Mouse (Mus musculus): ENCODE measurements around the gene Zyg11a. TPM values are rescaled to one million over a fixed set of nuclear protein-coding genes. Genes with fewer than 3 reads are reported as not detected.
A peak's percentile ranks its signal among the peaks of the same experiment; 100 is the strongest.

Gene Zyg11a
- polyA plus RNA-seq (2015; fragmentation: Nextera tagmentation; extraction: Ambion mirVana) = not detected in 2 replicates

DNA sequence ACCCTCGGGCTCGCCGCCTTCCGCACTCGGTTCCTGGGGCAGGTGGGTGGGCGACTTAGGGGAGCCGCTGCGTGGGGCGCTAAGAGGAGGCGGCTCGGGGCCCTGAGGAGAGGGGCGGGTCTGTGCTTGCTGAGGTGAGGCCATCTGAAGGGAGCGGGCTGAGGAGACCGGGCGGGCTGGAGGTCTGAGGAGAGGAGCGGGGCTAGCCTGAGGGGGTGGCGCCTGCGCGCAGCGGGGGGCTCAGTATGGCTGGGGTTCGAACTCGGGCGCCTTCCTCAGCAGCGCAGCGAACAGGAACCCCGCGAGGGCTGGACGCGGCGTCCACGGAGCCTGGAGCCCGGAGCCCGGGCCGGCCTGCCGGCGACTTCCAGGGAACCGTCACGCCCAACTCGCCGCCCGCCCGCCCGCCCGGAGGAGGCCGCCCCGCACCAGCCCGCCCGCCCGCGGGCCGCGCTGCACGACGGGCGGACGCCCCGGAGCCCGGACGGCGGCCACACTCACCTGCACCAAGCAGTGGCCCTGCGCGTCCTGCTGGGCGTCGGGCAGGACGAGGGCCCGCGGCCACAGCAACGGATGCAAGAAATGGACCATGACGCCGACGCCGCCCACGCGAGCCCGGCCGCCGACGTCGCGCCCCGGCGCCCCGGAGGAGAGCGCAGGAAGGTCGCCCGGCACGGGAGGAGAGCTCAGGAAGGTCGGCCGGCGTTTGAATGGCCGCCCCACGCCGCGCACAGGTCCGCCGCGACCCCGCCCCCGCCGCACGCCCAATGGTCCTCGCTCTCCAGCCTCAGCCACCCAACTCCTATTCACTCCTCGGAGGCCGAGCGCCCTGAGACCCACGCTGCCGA is at the start of gene Zyg11a:
Gene Zyg11a (minus strand): TSS at position 717 of the 848 bp plus-strand sequence.
- peak within 1 kb of the TSS; percentile 41 for H3K4me3 ChIP-seq
- H3K27me3 ChIP-seq = peaks cover 69% of the 10 kb centered on the region
- peak within 1 kb of the TSS; percentile 29; the same call in 1 of the 2 replicates for H3K9ac ChIP-seq
- no peaks in the 10 kb centered on the region for H3K36me3 ChIP-seq
- ATAC-seq (ENCODE audit: low FRiP score) = no peak
- no peaks in the 10 kb centered on the region for H3K9me3 ChIP-seq
- H3K27ac ChIP-seq = no peak within 1 kb of the TSS
- WGBS = 1% methylated on average over 86 of the region's 107 CpGs
- peaks cover 8% of the 10 kb centered on the region for H3K4me1 ChIP-seq (replicated peaks)
- peak within 1 kb of the TSS; percentile 56 for H3K4me2 ChIP-seq

- ATAC-seq (ENCODE audit: low FRiP score) = no peak
- Histone ChIP-seq H3K27me3 (no peaks in the 10 kb centered on the region), H3K9ac (no peak overlapping the region), H3K27ac (no peak overlapping the region), H3K4me2 (no peak overlapping the region), H3K4me1 (replicated peaks) (no peaks in the 10 kb centered on the region), H3K9me3 (no peaks in the 10 kb centered on the region), H3K4me3 (no peak overlapping the region), H3K36me3 (peaks cover 51% of the 10 kb centered on the region)
- 92% methylated on average over 7 of the region's 7 CpGs for WGBS
Measured at GRCm38 (mm10) chr4:108265774-108266173, 47.9 kb upstream of the Zyg11a start.

GRCm38 (mm10) chr4:108253317-108253716 is 35.5 kb upstream of the Zyg11a start:
- Histone ChIP-seq H3K4me2 (no peak overlapping the region), H3K27ac (no peak overlapping the region), H3K9ac (no peak overlapping the region), H3K4me3 (no peak overlapping the region), H3K27me3 (no peaks in the 10 kb centered on the region), H3K9me3 (no peaks in the 10 kb centered on the region), H3K4me1 (replicated peaks) (no peaks in the 10 kb centered on the region), H3K36me3 (peaks cover 91% of the 10 kb centered on the region)
- ATAC-seq (ENCODE audit: low FRiP score) = no peak
- WGBS = 93% methylated on average over 6 of the region's 6 CpGs

DNA sequence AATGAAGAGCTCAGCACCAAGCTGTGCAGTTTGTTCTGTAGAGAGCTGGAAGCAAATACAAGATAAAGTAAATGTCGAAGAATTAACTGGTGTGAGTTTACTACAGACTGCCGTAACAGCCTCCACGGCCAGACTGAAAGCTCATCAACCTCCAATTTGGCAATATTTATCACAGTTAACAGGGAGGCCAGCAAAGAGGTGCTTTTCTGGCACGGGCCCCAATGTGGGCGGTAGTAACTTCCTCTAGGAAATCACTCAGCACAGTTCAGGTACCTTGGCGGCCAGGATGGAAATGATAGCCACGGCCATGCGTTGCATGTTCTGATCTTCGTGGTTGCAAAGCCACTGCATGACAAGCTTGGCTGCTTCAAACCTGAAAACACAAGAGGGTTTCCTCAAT is 32.7 kb upstream of the Zyg11a start:
- Histone ChIP-seq H3K9me3 (no peaks in the 10 kb centered on the region), H3K36me3 (peaks cover 73% of the 10 kb centered on the region), H3K27ac (no peak overlapping the region), H3K4me2 (no peak overlapping the region), H3K4me1 (replicated peaks) (no peaks in the 10 kb centered on the region), H3K4me3 (no peak overlapping the region), H3K27me3 (no peaks in the 10 kb centered on the region), H3K9ac (no peak overlapping the region)
- ATAC-seq (ENCODE audit: low FRiP score) = no peak
- 98% methylated on average over 9 of the region's 9 CpGs for WGBS

- no peak for ATAC-seq (ENCODE audit: low FRiP score)
- H3K27ac ChIP-seq = no peak overlapping the region
- H3K9ac ChIP-seq = no peak overlapping the region
- H3K9me3 ChIP-seq = no peaks in the 10 kb centered on the region
- no peak overlapping the region for H3K4me3 ChIP-seq
- no peaks in the 10 kb centered on the region for H3K4me1 ChIP-seq (replicated peaks)
- no peaks in the 10 kb centered on the region for H3K27me3 ChIP-seq
- WGBS = 94% methylated on average over 3 of the region's 3 CpGs
- H3K36me3 ChIP-seq = peaks cover 74% of the 10 kb centered on the region
- no peak overlapping the region for H3K4me2 ChIP-seq
Measured at GRCm38 (mm10) chr4:108249314-108249713, 31.5 kb upstream of the Zyg11a start.

- Histone ChIP-seq H3K4me2 (no peak overlapping the region), H3K27me3 (no peaks in the 10 kb centered on the region), H3K36me3 (peaks cover 71% of the 10 kb centered on the region), H3K27ac (no peak overlapping the region), H3K9ac (no peak overlapping the region), H3K4me3 (no peak overlapping the region), H3K4me1 (replicated peaks) (no peaks in the 10 kb centered on the region), H3K9me3 (no peaks in the 10 kb centered on the region)
- 94% methylated on average over 3 of the region's 3 CpGs for WGBS
- ATAC-seq (ENCODE audit: low FRiP score) = no peak
Measured at GRCm38 (mm10) chr4:108233654-108234053, 15.8 kb upstream of the Zyg11a start.

DNA sequence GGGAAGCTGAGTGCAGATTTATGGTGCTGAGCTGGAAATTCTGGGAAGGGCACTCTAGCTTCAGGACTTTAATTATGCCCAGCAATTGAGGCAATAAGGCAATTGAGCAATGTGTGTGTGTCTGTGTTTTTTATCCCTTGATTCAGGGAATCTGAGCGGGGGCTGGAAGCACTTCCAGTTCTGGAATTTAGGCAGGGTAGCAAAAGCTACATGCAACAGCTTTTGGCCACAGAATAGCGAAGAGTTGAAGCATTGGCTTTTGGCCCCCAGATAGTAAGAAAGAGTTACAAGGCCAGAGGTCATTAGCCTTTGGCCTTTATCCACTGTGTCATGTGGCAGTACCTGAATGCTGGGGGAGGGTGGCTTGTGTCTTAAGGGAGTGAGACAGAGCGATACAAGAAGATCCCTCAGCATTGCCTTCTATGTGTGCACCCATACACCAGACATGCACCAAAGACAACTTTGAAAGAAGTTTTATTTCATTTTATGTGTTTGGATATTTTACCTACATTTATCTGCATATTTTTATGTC is 7.6 kb upstream of the Zyg11a start:
- Histone ChIP-seq H3K27me3 (0 out of 2 replicates have a peak, but pooled peaks cover 8% of the 10 kb centered on the region), H3K9me3 (no peaks in the 10 kb centered on the region), H3K4me1 (replicated peaks) (no peaks in the 10 kb centered on the region), H3K4me2 (no peak overlapping the region), H3K4me3 (no peak overlapping the region), H3K27ac (no peak overlapping the region), H3K9ac (no peak overlapping the region), H3K36me3 (no peaks in the 10 kb centered on the region)
- no peak for ATAC-seq (ENCODE audit: low FRiP score)
- WGBS = 37% methylated on average over 3 of the region's 3 CpGs

GRCm38 (mm10) chr4:108222507-108222906 is 4.7 kb upstream of the Zyg11a start:
- Histone ChIP-seq H3K4me1 (replicated peaks) (peaks cover 5% of the 10 kb centered on the region; the same call in 1 of the 2 replicates), H3K36me3 (no peaks in the 10 kb centered on the region), H3K27me3 (peaks cover 35% of the 10 kb centered on the region), H3K4me3 (no peak overlapping the region), H3K27ac (no peak overlapping the region), H3K9ac (no peak overlapping the region), H3K9me3 (no peaks in the 10 kb centered on the region), H3K4me2 (no peak overlapping the region)
- ATAC-seq (ENCODE audit: low FRiP score) = no peak
- WGBS = 78% methylated on average over 5 of the region's 5 CpGs

DNA sequence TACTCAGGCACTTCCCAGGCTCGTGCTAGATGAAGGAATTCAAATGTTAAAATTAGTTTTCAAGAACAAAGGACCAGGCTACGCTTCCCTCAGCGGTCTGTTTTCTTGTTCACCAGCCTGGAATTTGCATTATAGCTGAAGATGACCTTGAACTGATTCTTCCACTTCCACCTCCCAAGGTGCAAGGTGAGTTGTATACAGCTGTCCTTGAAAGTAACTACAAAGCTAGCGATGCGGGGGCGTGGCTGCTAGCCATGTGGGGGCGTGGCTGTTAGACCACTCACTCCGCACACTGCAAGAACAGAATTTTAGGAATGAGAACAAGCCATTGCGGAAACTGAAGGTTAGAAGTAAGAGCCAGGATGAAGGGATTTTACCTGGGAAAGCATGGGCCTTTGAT is 1.2 kb upstream of the Zyg11a start:
- Histone ChIP-seq H3K27me3 (peaks cover 66% of the 10 kb centered on the region), H3K9me3 (no peaks in the 10 kb centered on the region), H3K27ac (no peak overlapping the region), H3K4me1 (replicated peaks) (peaks cover 8% of the 10 kb centered on the region), H3K36me3 (no peaks in the 10 kb centered on the region), H3K4me2 (no peak overlapping the region), H3K4me3 (no peak overlapping the region), H3K9ac (no peak overlapping the region)
- no peak for ATAC-seq (ENCODE audit: low FRiP score)
- 7% methylated on average over 9 of the region's 9 CpGs for WGBS

DNA sequence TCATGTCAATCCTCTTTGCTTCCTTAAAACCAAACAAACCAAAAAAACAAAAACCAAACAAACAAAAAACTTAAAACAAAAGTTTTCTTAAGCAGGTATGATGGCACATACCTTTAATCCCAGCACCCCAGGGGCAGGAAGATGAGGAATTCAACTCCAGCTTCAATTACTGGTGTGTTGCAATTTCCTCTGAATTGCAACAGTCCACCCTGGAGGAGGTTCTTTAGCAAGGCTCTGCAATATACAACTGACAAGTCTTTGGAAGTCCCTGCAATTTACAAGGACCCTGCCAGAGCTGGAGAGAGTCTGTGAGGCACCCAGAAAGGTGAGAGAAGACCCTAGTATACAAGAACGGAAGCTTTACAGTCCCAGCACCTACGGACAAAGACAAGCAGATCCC is 4.8 kb downstream of the Zyg11a start:
- H3K4me1 ChIP-seq (replicated peaks) = peaks cover 8% of the 10 kb centered on the region
- H3K4me3 ChIP-seq = no peak overlapping the region
- H3K27ac ChIP-seq = no peak overlapping the region
- peaks cover 40% of the 10 kb centered on the region for H3K27me3 ChIP-seq
- no peaks in the 10 kb centered on the region for H3K36me3 ChIP-seq
- no peak for ATAC-seq (ENCODE audit: low FRiP score)
- H3K9ac ChIP-seq = no peak overlapping the region
- no peaks in the 10 kb centered on the region for H3K9me3 ChIP-seq
- 86% methylated on average over 2 of the region's 2 CpGs for WGBS
- H3K4me2 ChIP-seq = no peak overlapping the region

DNA sequence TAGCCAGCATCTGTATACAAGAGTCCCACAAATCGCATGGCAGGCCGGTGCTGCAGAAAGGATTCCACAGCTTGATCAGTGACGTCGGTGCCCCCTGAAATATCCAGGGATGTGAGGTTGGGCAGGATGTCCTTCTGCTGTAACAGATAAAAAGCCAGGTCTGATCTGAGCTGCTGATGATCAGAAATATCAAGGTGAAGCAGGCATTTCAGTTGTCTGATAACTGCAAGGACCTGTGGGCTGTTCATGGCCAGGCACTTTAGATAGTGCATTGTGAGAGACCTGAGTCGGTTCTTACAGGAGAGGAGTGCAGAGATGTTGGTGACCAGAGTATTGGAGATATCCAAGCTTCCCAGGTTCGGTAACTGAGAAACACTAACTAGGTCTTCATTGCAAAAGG is 13.2 kb downstream of the Zyg11a start:
- H3K4me2 ChIP-seq = no peak overlapping the region
- no peaks in the 10 kb centered on the region for H3K4me1 ChIP-seq (replicated peaks)
- no peaks in the 10 kb centered on the region for H3K9me3 ChIP-seq
- no peak for ATAC-seq (ENCODE audit: low FRiP score)
- no peaks in the 10 kb centered on the region for H3K27me3 ChIP-seq
- H3K36me3 ChIP-seq = no peaks in the 10 kb centered on the region
- H3K27ac ChIP-seq = no peak overlapping the region
- 89% methylated on average over 6 of the region's 6 CpGs for WGBS
- no peak overlapping the region for H3K4me3 ChIP-seq
- H3K9ac ChIP-seq = no peak overlapping the region

DNA sequence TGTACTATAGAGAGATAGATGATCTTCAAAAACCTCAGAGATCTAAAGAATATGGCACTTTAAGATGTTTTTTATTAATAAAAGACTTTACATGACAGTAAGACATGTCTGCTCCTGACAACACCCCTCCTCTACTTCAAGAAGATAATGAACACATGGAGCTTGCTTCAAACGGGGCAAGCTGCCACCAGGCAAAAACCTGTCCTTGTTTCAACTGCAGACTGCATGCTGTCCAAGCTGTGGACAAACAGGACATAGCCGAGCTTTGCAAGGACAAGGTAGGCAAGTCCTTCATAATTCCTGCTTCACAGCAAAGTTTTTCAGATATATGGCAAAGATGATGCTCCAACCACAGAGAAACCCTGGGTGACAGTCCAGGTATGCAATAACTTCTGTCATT is 18.6 kb downstream of the Zyg11a start:
- no peak overlapping the region for H3K9ac ChIP-seq
- no peak overlapping the region for H3K4me2 ChIP-seq
- no peak overlapping the region for H3K27ac ChIP-seq
- 72% methylated on average over 2 of the region's 2 CpGs for WGBS
- H3K27me3 ChIP-seq = no peaks in the 10 kb centered on the region
- H3K36me3 ChIP-seq = no peaks in the 10 kb centered on the region
- H3K9me3 ChIP-seq = no peaks in the 10 kb centered on the region
- ATAC-seq (ENCODE audit: low FRiP score) = no peak
- no peak overlapping the region for H3K4me3 ChIP-seq
- H3K4me1 ChIP-seq (replicated peaks) = no peaks in the 10 kb centered on the region; the same call in 1 of the 2 replicates
